ENCODE assay signal across 8 mouse cellular contexts in the genomic region with DNA sequence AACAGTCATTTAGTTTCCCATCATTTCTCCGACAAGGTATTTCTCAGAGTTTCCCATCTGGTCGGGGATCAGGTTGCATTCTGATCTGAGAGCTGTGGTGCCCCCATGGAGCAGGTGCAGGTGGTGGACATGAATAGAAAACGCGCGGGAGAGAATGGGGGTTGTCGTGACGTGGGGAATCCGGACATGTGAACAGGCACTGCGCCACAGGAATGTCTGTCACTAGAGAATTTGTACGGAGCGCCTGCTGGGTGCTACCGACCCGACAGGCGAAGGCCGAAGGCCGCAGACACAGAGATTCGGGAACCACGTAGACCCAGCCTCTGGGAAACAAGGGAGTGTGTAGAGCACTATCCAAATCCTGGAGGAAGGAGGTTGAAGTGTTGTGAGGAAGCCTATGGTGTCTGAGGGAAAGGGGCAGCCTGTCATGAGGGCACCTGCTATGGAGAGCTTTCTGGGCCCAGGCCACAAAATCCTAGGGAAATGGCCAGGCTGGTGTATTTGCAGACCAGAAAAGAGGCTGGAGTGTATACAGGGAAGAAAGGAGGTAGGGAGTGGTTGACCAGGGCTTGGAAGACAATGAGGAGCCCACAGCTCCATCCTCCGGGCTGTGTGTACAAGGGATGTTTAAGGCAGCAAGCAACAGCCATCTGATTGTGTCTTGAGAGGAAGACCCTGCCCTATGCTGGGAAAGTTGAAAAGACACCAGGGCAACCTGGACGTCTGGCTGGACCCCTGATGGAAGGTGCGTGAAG. TPM values are rescaled to one million over a fixed set of nuclear protein-coding genes. Genes with fewer than 3 reads are reported as not detected.
DNase-seq lines count a peak whose midpoint lies in the region; ATAC-seq and TF ChIP-seq lines count a peak whose summit lies in the region.

No protein-coding gene starts in this region.

- peak; percentile 67 for ATAC-seq in cerebellum, adult (ENCODE audit: insufficient number of reproducible peaks, low FRiP score, low TSS enrichment)
- ATAC-seq in lung, embryonic 15.5 days (ENCODE audit: borderline replicate concordance, extremely low read depth, low FRiP score, low TSS enrichment), result peak; percentile 13; the same call in 1 of the 2 replicates

- H3K27ac ChIP-seq in MEL (ENCODE audit: control insufficient read depth, low read depth, low read length), result peak overlapping the region; percentile 35; the same call in 1 of the 2 replicates
- peak overlapping the region; percentile 83 for H3K27ac ChIP-seq in hindbrain, embryonic 10.5 days
- H3K27ac ChIP-seq in lung, embryonic 15.5 days, result peak overlapping the region; percentile 88

- TF ChIP-seq RAD21 in MEL (IDR thresholded peaks at IDR 0.05; ENCODE audit: low read depth, low read length), result no peak

- H3K4me2 ChIP-seq in lung, embryonic 15.5 days, result peak overlapping the region; percentile 77

- H3K9me3 ChIP-seq in MEL (replicated peaks; ENCODE audit: insufficient read depth, low read length), result no peaks in the 10 kb centered on the region
- no peaks in the 10 kb centered on the region for H3K9me3 ChIP-seq in hindbrain, embryonic 10.5 days
- H3K9me3 ChIP-seq in lung, embryonic 15.5 days, result no peaks in the 10 kb centered on the region

- H3K4me1 ChIP-seq in MEL (ENCODE audit: control insufficient read depth in 1 of 2, insufficient read depth in 2 of 2, low read length in 2 of 2), result peaks cover 0 to 13% of the 10 kb centered on the region in 2 experiments; a peak in 2 of 4 replicates
- peaks cover 15% of the 10 kb centered on the region for H3K4me1 ChIP-seq in hindbrain, embryonic 10.5 days (replicated peaks)
- peaks cover 27% of the 10 kb centered on the region for H3K4me1 ChIP-seq in lung, embryonic 15.5 days

- WGBS in hindbrain, embryonic 10.5 days, result 14% methylated on average over 21 of the region's 21 CpGs
- WGBS in lung, embryonic 15.5 days, result 9% methylated on average over 21 of the region's 21 CpGs

- H3K79me2 ChIP-seq in MEL (ENCODE audit: control insufficient read depth, insufficient read depth, low read length, poor library complexity), result 0 out of 2 replicates have a peak, but pooled peaks cover 3% of the 10 kb centered on the region

- TF ChIP-seq CTCF in MEL (IDR thresholded peaks at IDR 0.05 in 2 of 3, conservative IDR thresholded peaks at IDR 0.05 in 1 of 3; ENCODE audit: control insufficient read depth in 1 of 3, insufficient read depth in 1 of 3, low read depth in 2 of 3, low read length in 3 of 3, poor library complexity in 1 of 3, severe bottlenecking in 1 of 3), result no peak

- TF ChIP-seq EP300 in MEL (IDR thresholded peaks at IDR 0.05; ENCODE audit: low read depth in 1 of 2, low read length in 2 of 2), result no peak

- no peaks in the 10 kb centered on the region for H3K27me3 ChIP-seq in MEL (ENCODE audit: control insufficient read depth in 1 of 2, insufficient read depth in 2 of 2, low read length in 2 of 2)
- H3K27me3 ChIP-seq in hindbrain, embryonic 10.5 days (ENCODE audit: insufficient read depth, poor library complexity, severe bottlenecking), result no peaks in the 10 kb centered on the region
- H3K27me3 ChIP-seq in lung, embryonic 15.5 days, result no peaks in the 10 kb centered on the region

- peaks cover 0 to 9% of the 10 kb centered on the region in 2 experiments; a peak in 2 of 4 replicates for H3K36me3 ChIP-seq in MEL (ENCODE audit: control insufficient read depth in 1 of 2, insufficient read depth in 2 of 2, low read length in 2 of 2)
- no peaks in the 10 kb centered on the region for H3K36me3 ChIP-seq in hindbrain, embryonic 10.5 days
- H3K36me3 ChIP-seq in lung, embryonic 15.5 days, result no peaks in the 10 kb centered on the region

- peak; percentile 54 for DNase-seq in MEL (ENCODE audit: low read depth, low spot score)
- DNase-seq in frontal cortex, adult 2 months (ENCODE audit: extremely low spot score in 1 of 2, low spot score in 1 of 2), result peak; percentile 56 to 79
- DNase-seq in hindbrain, embryonic 10.5 days (ENCODE audit: low spot score), result no peak
- peak; percentile 57 to 67 for DNase-seq in layer of hippocampus, postnatal 10 days (ENCODE audit: low spot score in 2 of 2)
- DNase-seq in retina, embryonic 14.5 days (ENCODE audit: low spot score), result peak; percentile 59
- peak; percentile 29 for DNase-seq in urinary bladder, adult 2 months (ENCODE audit: low spot score)

- 0 out of 4 replicates have a peak, but pooled peaks of 1 of the 2 experiments have one; percentile 3 for TF ChIP-seq POLR2A in MEL (IDR thresholded peaks at IDR 0.05; ENCODE audit: control insufficient read depth in 1 of 2, insufficient read depth in 1 of 2, low read depth in 1 of 2, low read length in 2 of 2, poor library complexity in 1 of 2)

- peak overlapping the region; percentile 85 to 94 for H3K4me3 ChIP-seq in MEL (ENCODE audit: control insufficient read depth in 1 of 2, insufficient read depth in 1 of 2, low read depth in 2 of 2, low read length in 2 of 2)
- peak overlapping the region; percentile 67 for H3K4me3 ChIP-seq in hindbrain, embryonic 10.5 days
- peak overlapping the region; percentile 61 for H3K4me3 ChIP-seq in lung, embryonic 15.5 days

- H3K9ac ChIP-seq in MEL (ENCODE audit: control insufficient read depth, low read depth, low read length, poor library complexity, severe bottlenecking), result peak overlapping the region; percentile 77
- peak overlapping the region; percentile 54 for H3K9ac ChIP-seq in lung, embryonic 15.5 days

TF ChIP-seq in MEL, 35 proteins besides CTCF, POLR2A, EP300 and RAD21:
- TF ChIP-seq NELFE (IDR thresholded peaks at IDR 0.05; ENCODE audit: low read depth, low read length), result no peak
- TF ChIP-seq BHLHE40 (IDR thresholded peaks at IDR 0.05; ENCODE audit: borderline replicate concordance, low read depth, low read length), result no peak
- no peak for TF ChIP-seq USF1 (IDR thresholded peaks at IDR 0.05; ENCODE audit: low read depth, low read length)
- no peak for TF ChIP-seq MXI1 (IDR thresholded peaks at IDR 0.05; ENCODE audit: low read depth, low read length)
- no peak for TF ChIP-seq TCF12 (IDR thresholded peaks at IDR 0.05; ENCODE audit: low read depth, low read length)
- TF ChIP-seq NRF1 (IDR thresholded peaks at IDR 0.05; ENCODE audit: insufficient read depth, low read depth, low read length, poor library complexity, severe bottlenecking), result no peak
- no peak for TF ChIP-seq MEF2A (IDR thresholded peaks at IDR 0.05; ENCODE audit: extremely low read depth, insufficient replicate concordance, low read depth, low read length, poor library complexity, severe bottlenecking)
- no peak for TF ChIP-seq POLR2AphosphoS5 (IDR thresholded peaks at IDR 0.05; ENCODE audit: borderline replicate concordance, low read depth, low read length)
- no peak for TF ChIP-seq TAL1 (IDR thresholded peaks at IDR 0.05; ENCODE audit: low read length)
- TF ChIP-seq USF2 (IDR thresholded peaks at IDR 0.05; ENCODE audit: borderline replicate concordance in 1 of 2, insufficient read depth in 1 of 2, low read depth in 1 of 2, low read length in 2 of 2), result no peak
- no peak for TF ChIP-seq SMC3 (IDR thresholded peaks at IDR 0.05; ENCODE audit: low read depth, low read length)
- no peak for TF ChIP-seq SIN3A (IDR thresholded peaks at IDR 0.05; ENCODE audit: low read length)
- TF ChIP-seq MAZ (IDR thresholded peaks at IDR 0.05; ENCODE audit: low read depth, low read length), result no peak

RNA-seq across cellular contexts. Expression of gene Cers4, which starts 1.0 kb away (rescaled TPM):
- 7.8 and 10.1 TPM in 2 replicates for total RNA-seq in MEL (2012; rRNA removed)
- 1 to 10 TPM in 1 of 2 experiments, not detected in 1; 7.2 TPM for polyA plus RNA-seq in MEL (2012; ENCODE audit: insufficient read depth in 1 of 2, insufficient read length in 2 of 2, low read depth in 1 of 2, low replicate concordance in 2 of 2, missing spikeins in 1 of 2)
- 46.7 and 54.5 TPM in 2 replicates for polyA plus RNA-seq in frontal cortex, adult 2 months (2012; rRNA removed)
- 13.4 TPM in 2 replicates for polyA plus RNA-seq in hindbrain, embryonic 10.5 days (2016; fragmentation: Nextera tagmentation; extraction: Ambion mirVana)
- 10 to 100 TPM; 42.4 to 50.7 TPM for total RNA-seq in layer of hippocampus, postnatal 10 days (2021)
- polyA plus RNA-seq in lung, embryonic 15.5 days (2015; fragmentation: Nextera tagmentation; extraction: Ambion mirVana), result 25.6 and 31.3 TPM in 2 replicates
- 44.8 and 47.9 TPM in 2 replicates for polyA plus RNA-seq in urinary bladder, adult 2 months (2012; rRNA removed)

Comparison
In these comparisons a context has a peak if more than half of its experiments do, and no peak if none do; other contexts are left out.
1. H3K27ac ChIP-seq: peak in every context shown above with its lines; median percentile 88 in lung, embryonic 15.5 days; 83 in hindbrain, embryonic 10.5 days; 35 in MEL.